Mouse (Mus musculus): ENCODE measurements at regions not wholly inside any gene's neighbourhood (a gene's known extent, or its start where the extent isn't known, plus 50 kb on each side); places are given as distances from the start of the nearest gene placed in this dataset.
A peak's percentile ranks its signal among the peaks of the same experiment; 100 is the strongest.

- WGBS = 34% methylated on average over 2 of the region's 2 CpGs
- ATAC-seq (no peak), DNase-seq (ENCODE audit: low spot score) (no peak)
- H3K27ac ChIP-seq (ENCODE audit: low read length) = no peak overlapping the region
- no peak for TF ChIP-seq EP300 (IDR thresholded peaks at IDR 0.05)
- no peak for TF ChIP-seq CTCF (IDR thresholded peaks at IDR 0.05)
- no peak overlapping the region for H3K4me3 ChIP-seq (ENCODE audit: low read depth, low read length)
- H3K4me2 ChIP-seq (replicated peaks; ENCODE audit: low read depth, low read length) = no peak overlapping the region
- no peak overlapping the region for H3K9ac ChIP-seq (replicated peaks; ENCODE audit: low read depth)
- no peaks in the 10 kb centered on the region for H3K9me3 ChIP-seq (ENCODE audit: low read length)
- H3K4me1 ChIP-seq (ENCODE audit: insufficient read depth, low read depth, low read length) = peaks cover 3% of the 10 kb centered on the region; the same call in 1 of the 2 replicates
- H3K27me3 ChIP-seq (replicated peaks; ENCODE audit: insufficient read depth, low read length) = no peaks in the 10 kb centered on the region
- H3K36me3 ChIP-seq (ENCODE audit: insufficient read depth, low read length) = no peaks in the 10 kb centered on the region
These were observed 527.3 kb downstream of the Insc start for GRCm38 (mm10) chr7:115270803-115271202.

- WGBS = 29% methylated on average over 3 of the region's 3 CpGs
- DNase-seq (ENCODE audit: low spot score) = peak; percentile 18
These were observed 531.3 kb downstream of the Insc start for GRCm38 (mm10) chr7:115274836-115275235.

GRCm38 (mm10) chr7:115290801-115291417, 547.4 kb downstream of the Insc start:
- ATAC-seq = no peak
- no peak for TF ChIP-seq CTCF (IDR thresholded peaks at IDR 0.05)
- no peak for TF ChIP-seq EP300 (IDR thresholded peaks at IDR 0.05)
- Histone ChIP-seq H3K4me2 (replicated peaks; ENCODE audit: low read depth, low read length) (no peak overlapping the region), H3K4me3 (ENCODE audit: low read depth, low read length) (no peak overlapping the region), H3K9me3 (ENCODE audit: low read length) (no peaks in the 10 kb centered on the region), H3K27me3 (replicated peaks; ENCODE audit: insufficient read depth, low read length) (no peaks in the 10 kb centered on the region), H3K4me1 (ENCODE audit: insufficient read depth, low read depth, low read length) (no peaks in the 10 kb centered on the region), H3K9ac (replicated peaks; ENCODE audit: low read depth) (no peak overlapping the region), H3K27ac (ENCODE audit: low read length) (no peak overlapping the region), H3K36me3 (ENCODE audit: insufficient read depth, low read length) (no peaks in the 10 kb centered on the region)
- no peak for DNase-seq (ENCODE audit: low spot score)
- 67% methylated on average over 7 of the region's 7 CpGs for WGBS

More at GRCm38 (mm10) chr7:115274836-115275235, 531.3 kb downstream of the Insc start:
- no peak for TF ChIP-seq EP300 (IDR thresholded peaks at IDR 0.05)
- no peak for TF ChIP-seq CTCF (IDR thresholded peaks at IDR 0.05)
- Histone ChIP-seq H3K9me3 (ENCODE audit: low read length) (no peaks in the 10 kb centered on the region), H3K4me3 (ENCODE audit: low read depth, low read length) (no peak overlapping the region), H3K27ac (ENCODE audit: low read length) (no peak overlapping the region), H3K9ac (replicated peaks; ENCODE audit: low read depth) (no peak overlapping the region), H3K27me3 (replicated peaks; ENCODE audit: insufficient read depth, low read length) (no peaks in the 10 kb centered on the region), H3K4me1 (ENCODE audit: insufficient read depth, low read depth, low read length) (peaks cover 3% of the 10 kb centered on the region; the same call in 1 of the 2 replicates), H3K4me2 (replicated peaks; ENCODE audit: low read depth, low read length) (no peak overlapping the region), H3K36me3 (ENCODE audit: insufficient read depth, low read length) (no peaks in the 10 kb centered on the region)
- ATAC-seq = no peak

GRCm38 (mm10) chr7:115294655-115295230, 551.2 kb downstream of the Insc start:
- DNase-seq (ENCODE audit: low spot score) = no peak
- no peak overlapping the region for H3K4me2 ChIP-seq (replicated peaks; ENCODE audit: low read depth, low read length)
- ATAC-seq = no peak
- WGBS = 53% methylated on average over 10 of the region's 10 CpGs
- H3K4me3 ChIP-seq (ENCODE audit: low read depth, low read length) = no peak overlapping the region
- H3K27ac ChIP-seq (ENCODE audit: low read length) = no peak overlapping the region
- no peak overlapping the region for H3K9ac ChIP-seq (replicated peaks; ENCODE audit: low read depth)
- no peaks in the 10 kb centered on the region for H3K36me3 ChIP-seq (ENCODE audit: insufficient read depth, low read length)
- TF ChIP-seq EP300 (IDR thresholded peaks at IDR 0.05) (no peak), CTCF (IDR thresholded peaks at IDR 0.05) (no peak)
- H3K9me3 ChIP-seq (ENCODE audit: low read length) = no peaks in the 10 kb centered on the region
- no peaks in the 10 kb centered on the region for H3K27me3 ChIP-seq (replicated peaks; ENCODE audit: insufficient read depth, low read length)
- H3K4me1 ChIP-seq (ENCODE audit: insufficient read depth, low read depth, low read length) = no peaks in the 10 kb centered on the region

GRCm38 (mm10) chr7:115300241-115300640, 556.7 kb downstream of the Insc start:
- no peaks in the 10 kb centered on the region for H3K9me3 ChIP-seq (ENCODE audit: low read length)
- H3K27me3 ChIP-seq (replicated peaks; ENCODE audit: insufficient read depth, low read length) = no peaks in the 10 kb centered on the region
- no peak for ATAC-seq
- no peak overlapping the region for H3K4me3 ChIP-seq (ENCODE audit: low read depth, low read length)
- TF ChIP-seq CTCF (IDR thresholded peaks at IDR 0.05) = no peak
- no peak for TF ChIP-seq EP300 (IDR thresholded peaks at IDR 0.05)
- no peak overlapping the region for H3K4me2 ChIP-seq (replicated peaks; ENCODE audit: low read depth, low read length)
- no peaks in the 10 kb centered on the region for H3K4me1 ChIP-seq (ENCODE audit: insufficient read depth, low read depth, low read length)
- no peak overlapping the region for H3K9ac ChIP-seq (replicated peaks; ENCODE audit: low read depth)
- DNase-seq (ENCODE audit: low spot score) = no peak
- no peak overlapping the region for H3K27ac ChIP-seq (ENCODE audit: low read length)
- 61% methylated on average over 8 of the region's 8 CpGs for WGBS
- H3K36me3 ChIP-seq (ENCODE audit: insufficient read depth, low read length) = no peaks in the 10 kb centered on the region

GRCm38 (mm10) chr7:115308377-115308776, 564.9 kb downstream of the Insc start:
- H3K27me3 ChIP-seq (replicated peaks; ENCODE audit: insufficient read depth, low read length) = no peaks in the 10 kb centered on the region
- WGBS = 76% methylated on average over 4 of the region's 4 CpGs
- no peak overlapping the region for H3K27ac ChIP-seq (ENCODE audit: low read length)
- no peaks in the 10 kb centered on the region for H3K36me3 ChIP-seq (ENCODE audit: insufficient read depth, low read length)
- H3K9ac ChIP-seq (replicated peaks; ENCODE audit: low read depth) = no peak overlapping the region
- no peaks in the 10 kb centered on the region for H3K4me1 ChIP-seq (ENCODE audit: insufficient read depth, low read depth, low read length)
- no peak overlapping the region for H3K4me3 ChIP-seq (ENCODE audit: low read depth, low read length)
- H3K9me3 ChIP-seq (ENCODE audit: low read length) = no peaks in the 10 kb centered on the region
- no peak for TF ChIP-seq CTCF (IDR thresholded peaks at IDR 0.05)
- no peak for TF ChIP-seq EP300 (IDR thresholded peaks at IDR 0.05)
- no peak overlapping the region for H3K4me2 ChIP-seq (replicated peaks; ENCODE audit: low read depth, low read length)
- DNase-seq (ENCODE audit: low spot score) (no peak), ATAC-seq (no peak)
